Mouse (Mus musculus): ENCODE data around the gene Scarb1.

DNA sequence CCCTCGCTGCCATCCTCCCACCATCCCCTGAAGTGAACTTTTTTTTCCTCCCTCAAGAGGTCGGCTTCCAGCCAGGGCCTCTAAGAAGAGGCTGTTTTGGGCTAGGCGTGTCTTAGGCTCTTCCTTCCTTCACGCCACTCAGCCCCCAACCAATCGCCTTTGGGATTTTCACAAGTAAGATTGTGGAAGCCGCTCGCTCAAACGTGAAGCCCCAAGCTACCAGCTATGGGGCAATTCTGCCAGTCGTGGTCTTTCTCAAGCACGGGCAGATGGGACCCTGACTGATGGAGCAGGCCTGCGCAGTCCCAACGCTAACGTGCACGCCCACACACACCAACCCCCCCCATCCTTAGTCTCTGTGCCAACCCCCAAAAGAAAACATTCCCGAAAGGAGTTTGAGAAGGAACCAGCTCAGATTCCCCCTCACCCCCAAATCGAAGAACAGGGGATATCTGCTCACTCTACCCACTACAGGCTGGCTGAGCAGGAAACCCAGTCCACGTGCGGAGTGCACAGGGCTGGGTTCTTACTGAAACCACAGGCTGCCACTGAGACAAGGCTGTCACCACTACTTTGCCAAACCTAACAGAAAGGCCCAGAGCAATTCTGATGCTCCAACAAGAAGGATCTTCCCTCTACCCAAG is 1.7 kb downstream of the Scarb1 start:
- TF ChIP-seq CTCF (IDR thresholded peaks at IDR 0.05): peak; percentile 32; the same call in 1 of the 2 replicates
- TF ChIP-seq EP300 (IDR thresholded peaks at IDR 0.05): no peak

Data from lung, postnatal 0 days (tissue).